Mouse (Mus musculus) heart, adult 2 months (tissue): ENCODE measurements around the gene Thoc7. TPM values are rescaled to one million over a fixed set of nuclear protein-coding genes. Genes with fewer than 3 reads are reported as not detected.

Source experiments
- DNase-seq, 2 experiments: peaks; one replicate each; pipeline ENCODE4 v3.0.0; 2021
- H3K27ac ChIP-seq: fragments of 200-600 bp; 2 replicates; pipeline ENCODE4 v1.8.1; 2022
- H3K27me3 ChIP-seq: fragments of 200-500 bp; 2 replicates; pipeline ENCODE4 v1.6.1; 2012; ENCODE audit warnings: mild to moderate bottlenecking, low read length, inconsistent platforms, mixed read lengths; ENCODE audit not compliant: control insufficient read depth, insufficient read depth
- H3K36me3 ChIP-seq: fragments of 200-500 bp; 2 replicates; pipeline ENCODE4 v1.6.1; 2012; ENCODE audit warnings: low read length, inconsistent platforms; ENCODE audit not compliant: control insufficient read depth, insufficient read depth
- H3K4me1 ChIP-seq: fragments of 200-500 bp; 2 replicates; pipeline ENCODE4 v1.6.1; 2011; ENCODE audit warnings: low read length; ENCODE audit not compliant: control insufficient read depth, insufficient read depth
- H3K4me3 ChIP-seq: fragments of 200-600 bp; 2 replicates; pipeline ENCODE4 v1.8.1; 2022
- H3K79me2 ChIP-seq: fragments of 200-500 bp; replicated peaks from 2 replicates; pipeline ENCODE4 v1.6.1; 2012; ENCODE audit warnings: mild to moderate bottlenecking, inconsistent platforms, low read length, moderate library complexity, mixed read lengths; ENCODE audit not compliant: control insufficient read depth, insufficient read depth
- H3K9ac ChIP-seq: fragments of 200-500 bp; 2 replicates; pipeline ENCODE4 v1.6.1; 2012; ENCODE audit warnings: low read depth, mild to moderate bottlenecking, control low read depth, inconsistent platforms, low read length, mixed read lengths
- CTCF ChIP-seq: fragments of 200-600 bp; IDR thresholded peaks from 2 replicates; pipeline ENCODE4 v1.8.1; 2022; ENCODE audit warnings: antibody characterized with exemption, mild to moderate bottlenecking, moderate library complexity
- EP300 ChIP-seq: fragments of 200-500 bp; IDR thresholded peaks from 2 replicates; pipeline ENCODE4 v1.6.1; 2011; ENCODE audit warnings: low read depth, low read length, control low read depth; ENCODE audit not compliant: insufficient read depth
- POLR2A ChIP-seq: fragments of 200-500 bp; IDR thresholded peaks from 2 replicates; pipeline ENCODE4 v1.6.1; 2011; ENCODE audit warnings: mild to moderate bottlenecking, low read depth, low read length, control low read depth; ENCODE audit not compliant: insufficient read depth
- WGBS: fragments of 180-500 bp; shearing (Covaris S2); methylation state at CpG from one replicate; pipeline ENCODE4 v1.1.7; 2018; 5-methylcytosine and 5-hydroxymethylcytosine counted together
- intact Hi-C: fragments of 180-260 bp; cut with DNase I; formaldehyde crosslinking; loops from one replicate; pipeline ENCODE4 v1.15.1; 2025
- polyA plus RNA-seq: library from polyadenylated mRNA; depleted of rRNA; stranded (reverse); fragments of >200 nt; gene quantifications from 2 replicates; pipeline ENCODE4 v1.2.3, GENCODE M21; 2012
- total RNA-seq, 2 experiments: library from RNA; stranded (reverse); gene quantifications; 2 replicates each; pipeline ENCODE4 v1.2.3; 2021

Thoc7 gene
- total and polyA plus RNA-seq, 3 experiments: 30.6 to 99.4 (median 80.1) TPM

GRCm38 (mm10) chr14:13988397-13988796 lies 26.7 kb upstream of the Thoc7 start:
- Histone ChIP-seq H3K36me3 (no peaks in the 10 kb centered on the region), H3K4me1 (no peaks in the 10 kb centered on the region), H3K9ac (no peak overlapping the region), H3K27me3 (no peaks in the 10 kb centered on the region), H3K27ac (no peak overlapping the region), H3K4me3 (no peak overlapping the region), H3K79me2 (no peaks in the 10 kb centered on the region; the same call in 1 of the 2 replicates)
- intact Hi-C loops: no loop called here
- TF ChIP-seq EP300 (no peak), CTCF (no peak), POLR2A (no peak)
- 45% methylated on average over 2 of the region's 2 CpGs for WGBS
- DNase-seq: no peak

- no peaks in the 10 kb centered on the region for H3K27me3 ChIP-seq
- 80% methylated on average over 2 of the region's 2 CpGs for WGBS
- TF ChIP-seq CTCF (peak; percentile 42), POLR2A (no peak)
- H3K4me3 ChIP-seq: no peak overlapping the region
- DNase-seq: no peak
- peaks cover 4% of the 10 kb centered on the region for H3K4me1 ChIP-seq
- intact Hi-C loops: no loop called here
- H3K27ac ChIP-seq: no peak overlapping the region
- no peak overlapping the region for H3K9ac ChIP-seq
- H3K36me3 ChIP-seq: no peaks in the 10 kb centered on the region
- no peaks in the 10 kb centered on the region for H3K79me2 ChIP-seq
Measured at GRCm38 (mm10) chr14:13982174-13982573, 20.5 kb upstream of the Thoc7 start.

- Histone ChIP-seq H3K9ac (no peak overlapping the region), H3K27me3 (no peaks in the 10 kb centered on the region), H3K36me3 (no peaks in the 10 kb centered on the region), H3K4me3 (no peak overlapping the region), H3K79me2 (no peaks in the 10 kb centered on the region), H3K4me1 (peaks cover 4% of the 10 kb centered on the region), H3K27ac (no peak overlapping the region)
- TF ChIP-seq EP300 (no peak), POLR2A (no peak), CTCF (no peak)
- 26% methylated on average over 2 of the region's 2 CpGs for WGBS
- peak in 1 of 2 experiments; percentile 5 for DNase-seq
- intact Hi-C loops: no loop called here
Measured at GRCm38 (mm10) chr14:13981286-13981685, 19.6 kb upstream of the Thoc7 start.

- intact Hi-C loops: no loop called here
- H3K4me1 ChIP-seq: peaks cover 4% of the 10 kb centered on the region
- TF ChIP-seq POLR2A (no peak), EP300 (no peak), CTCF (no peak)
- no peak overlapping the region for H3K4me3 ChIP-seq
- no peak for DNase-seq
- no peaks in the 10 kb centered on the region for H3K79me2 ChIP-seq
- 68% methylated on average over 1 of the region's 1 CpGs for WGBS
- no peaks in the 10 kb centered on the region for H3K36me3 ChIP-seq
- no peak overlapping the region for H3K27ac ChIP-seq
- no peak overlapping the region for H3K9ac ChIP-seq
- H3K27me3 ChIP-seq: no peaks in the 10 kb centered on the region
Measured at GRCm38 (mm10) chr14:13977498-13977897, 15.8 kb upstream of the Thoc7 start.

GRCm38 (mm10) chr14:13971644-13972234 lies 10.1 kb upstream of the Thoc7 start:
- no peak overlapping the region for H3K27ac ChIP-seq
- intact Hi-C loops: no loop called here
- no peaks in the 10 kb centered on the region for H3K36me3 ChIP-seq
- no peak for TF ChIP-seq EP300
- TF ChIP-seq POLR2A: no peak
- no peak for TF ChIP-seq CTCF
- H3K9ac ChIP-seq: no peak overlapping the region
- 38% methylated on average over 6 of the region's 6 CpGs for WGBS
- no peak for DNase-seq
- no peaks in the 10 kb centered on the region for H3K27me3 ChIP-seq
- no peaks in the 10 kb centered on the region for H3K79me2 ChIP-seq
- peaks cover 1% of the 10 kb centered on the region for H3K4me1 ChIP-seq
- H3K4me3 ChIP-seq: no peak overlapping the region

- H3K36me3 ChIP-seq: no peaks in the 10 kb centered on the region
- no peaks in the 10 kb centered on the region for H3K79me2 ChIP-seq
- TF ChIP-seq EP300: no peak
- TF ChIP-seq POLR2A: no peak
- TF ChIP-seq CTCF: no peak
- H3K4me1 ChIP-seq: peaks cover 1% of the 10 kb centered on the region
- no peak overlapping the region for H3K9ac ChIP-seq
- H3K27me3 ChIP-seq: no peaks in the 10 kb centered on the region
- DNase-seq: no peak
- WGBS: 94% methylated on average over 3 of the region's 3 CpGs
- no peak overlapping the region for H3K4me3 ChIP-seq
- intact Hi-C loops: no loop called here
- no peak overlapping the region for H3K27ac ChIP-seq
Measured at GRCm38 (mm10) chr14:13970513-13970912, 8.9 kb upstream of the Thoc7 start.
